Mouse (Mus musculus): ENCODE results near the gene Npw.

- TF ChIP-seq CTCF (IDR thresholded peaks at IDR 0.05; ENCODE audit: extremely low read depth, insufficient read depth, insufficient read length, insufficient replicate concordance) (no peak), POLR2A (IDR thresholded peaks at IDR 0.05; ENCODE audit: low read depth, low read length) (no peak)
Measured at GRCm38 (mm10) chr17:24630072-24630471, 28.2 kb downstream of the Npw start.

Data from spleen, adult 2 months (tissue).